In the genomic region with DNA sequence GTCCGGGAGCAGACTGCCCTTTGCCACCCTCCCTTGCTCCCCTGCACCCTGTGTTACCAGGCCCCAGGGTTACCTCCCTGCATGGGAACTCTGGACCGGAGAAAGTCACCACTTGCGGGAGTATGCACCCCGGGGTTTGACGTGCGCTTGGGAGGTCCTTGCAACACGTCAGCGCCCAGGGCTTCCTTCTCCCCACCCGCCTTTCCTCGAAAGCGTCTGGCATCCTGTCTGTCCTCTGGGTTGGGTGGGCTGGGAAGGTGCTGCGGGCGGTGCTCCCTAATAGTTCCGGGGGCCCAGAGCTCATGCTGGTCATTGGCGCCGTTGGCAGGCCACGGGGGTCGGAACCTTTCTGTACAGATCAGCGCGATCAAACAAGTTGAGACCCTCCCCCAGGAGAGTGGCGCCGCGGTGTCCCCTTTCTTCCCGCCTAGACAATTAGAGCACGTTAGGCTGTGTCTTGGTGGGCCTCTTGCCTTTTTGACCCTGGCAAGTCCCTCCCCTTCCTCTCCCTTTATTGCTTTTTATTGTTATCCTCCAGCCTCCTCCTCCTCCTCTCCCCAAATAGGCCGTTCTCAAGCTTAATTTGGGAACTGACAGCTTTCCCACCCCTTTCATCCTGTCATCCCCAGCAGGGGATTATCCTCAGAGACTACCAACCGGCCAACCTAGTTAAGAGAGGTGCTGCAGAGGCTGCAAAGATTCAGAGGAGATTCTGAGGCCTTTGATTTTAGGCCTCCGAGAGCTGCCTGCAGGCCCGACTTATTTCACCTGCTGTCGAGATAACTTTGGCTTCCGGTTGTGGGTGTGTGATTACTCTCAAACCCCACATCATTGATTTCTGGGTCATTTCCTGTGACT, we compare ENCODE assay signal across 8 mouse cellular contexts. TPM values are rescaled to one million over a fixed set of nuclear protein-coding genes. Genes with fewer than 3 reads are reported as not detected.
DNase-seq lines count a peak whose midpoint lies in the region; ATAC-seq and TF ChIP-seq lines count a peak whose summit lies in the region.

No protein-coding gene starts in this region.

- peak overlapping the region; percentile 80 for H3K4me3 ChIP-seq in left cerebral cortex, adult 2 months
- H3K4me3 ChIP-seq in heart, embryonic 14.5 days (ENCODE audit: control insufficient read depth in 1 of 2, insufficient read depth in 1 of 2, low read depth in 1 of 2, low read length in 2 of 2): peak overlapping the region; percentile 73 to 89
- peak overlapping the region; percentile 44 for H3K4me3 ChIP-seq in midbrain, embryonic 11.5 days (ENCODE audit: low read depth, low read length)
- H3K4me3 ChIP-seq in stomach, postnatal 0 days (ENCODE audit: low read depth, low read length): peak overlapping the region; percentile 67

- peak overlapping the region; percentile 95 for H3K4me2 ChIP-seq in heart, embryonic 14.5 days (ENCODE audit: low read length)
- peak overlapping the region; percentile 73 for H3K4me2 ChIP-seq in midbrain, embryonic 11.5 days
- peak overlapping the region; percentile 86 for H3K4me2 ChIP-seq in stomach, postnatal 0 days (replicated peaks; ENCODE audit: low read depth)

- no peaks in the 10 kb centered on the region for H3K27me3 ChIP-seq in heart, embryonic 14.5 days (ENCODE audit: control insufficient read depth, insufficient read depth, low read length)
- peaks cover 23% of the 10 kb centered on the region for H3K27me3 ChIP-seq in midbrain, embryonic 11.5 days (ENCODE audit: control insufficient read depth, insufficient read depth, low read length)
- no peaks in the 10 kb centered on the region for H3K27me3 ChIP-seq in stomach, postnatal 0 days (ENCODE audit: control insufficient read depth, insufficient read depth, low read length)

- H3K9me3 ChIP-seq in heart, embryonic 14.5 days (ENCODE audit: control insufficient read depth, low read length): no peaks in the 10 kb centered on the region
- H3K9me3 ChIP-seq in midbrain, embryonic 11.5 days (ENCODE audit: control insufficient read depth, low read length): no peaks in the 10 kb centered on the region
- no peaks in the 10 kb centered on the region for H3K9me3 ChIP-seq in stomach, postnatal 0 days (ENCODE audit: control insufficient read depth, low read length)

- WGBS in heart, embryonic 14.5 days: 6% methylated on average over 31 of the region's 31 CpGs
- 1% methylated on average over 31 of the region's 31 CpGs for WGBS in midbrain, embryonic 11.5 days
- 15% methylated on average over 31 of the region's 31 CpGs for WGBS in stomach, postnatal 0 days

- peak; percentile 11; the same call in 1 of the 2 replicates for ATAC-seq in heart, embryonic 14.5 days (ENCODE audit: insufficient number of reproducible peaks, insufficient read depth, low FRiP score, low read depth)
- ATAC-seq in midbrain, embryonic 11.5 days (ENCODE audit: low FRiP score): peak; percentile 11
- peak; percentile 31; the same call in 1 of the 2 replicates for ATAC-seq in stomach, postnatal 0 days (ENCODE audit: low FRiP score, low TSS enrichment)

- peaks cover 29% of the 10 kb centered on the region in 2 experiments for H3K4me1 ChIP-seq in heart, embryonic 14.5 days (ENCODE audit: control insufficient read depth in 2 of 2, insufficient read depth in 2 of 2, low read length in 2 of 2)
- H3K4me1 ChIP-seq in midbrain, embryonic 11.5 days (ENCODE audit: control insufficient read depth, insufficient read depth, low read length): peaks cover 21% of the 10 kb centered on the region
- H3K4me1 ChIP-seq in stomach, postnatal 0 days (replicated peaks; ENCODE audit: control insufficient read depth, insufficient read depth): no peaks in the 10 kb centered on the region

- intact Hi-C loops in left cerebral cortex, adult 2 months (cut with DNase I): loop anchor here (5.0 kb wide), 1 partner anchor 103 kb away; no protein-coding TSS in a partner anchor
- intact Hi-C loops in left cerebral cortex, postnatal 25 days (cut with DNase I): loop anchor here (5.0 kb wide), 1 partner anchor 113 kb away; no protein-coding TSS in a partner anchor

- peak overlapping the region; percentile 87 for H3K9ac ChIP-seq in heart, embryonic 14.5 days (ENCODE audit: low read length)
- H3K9ac ChIP-seq in midbrain, embryonic 11.5 days (ENCODE audit: low read length): peak overlapping the region; percentile 35
- peak overlapping the region; percentile 68 for H3K9ac ChIP-seq in stomach, postnatal 0 days (ENCODE audit: low read length)

- H3K36me3 ChIP-seq in heart, embryonic 14.5 days (ENCODE audit: control insufficient read depth, insufficient read depth, low read length): peaks cover 15% of the 10 kb centered on the region
- no peaks in the 10 kb centered on the region for H3K36me3 ChIP-seq in midbrain, embryonic 11.5 days (ENCODE audit: control insufficient read depth, insufficient read depth, low read length)
- H3K36me3 ChIP-seq in stomach, postnatal 0 days (ENCODE audit: control insufficient read depth, insufficient read depth, low read length): no peaks in the 10 kb centered on the region

- TF ChIP-seq EP300 in stomach, postnatal 0 days (optimal IDR thresholded peaks at IDR 0.05): no peak

- peak overlapping the region; percentile 85 for H3K27ac ChIP-seq in left cerebral cortex, adult 2 months
- H3K27ac ChIP-seq in heart, embryonic 14.5 days (replicated peaks in 1 of 2; ENCODE audit: control insufficient read depth in 1 of 2, insufficient read depth in 1 of 2, low read depth in 2 of 2, low read length in 2 of 2): peak overlapping the region in 1 of 2 experiments; percentile 84; a peak in 2 of 4 replicates
- no peak overlapping the region for H3K27ac ChIP-seq in midbrain, embryonic 11.5 days (ENCODE audit: low read depth, low read length)
- peak overlapping the region; percentile 82 for H3K27ac ChIP-seq in stomach, postnatal 0 days (replicated peaks)

- TF ChIP-seq CTCF in left cerebral cortex, adult 2 months (IDR thresholded peaks at IDR 0.05): no peak
- TF ChIP-seq CTCF in stomach, postnatal 0 days (IDR thresholded peaks at IDR 0.05; ENCODE audit: low read depth): no peak

- DNase-seq in left cerebral cortex, adult 2 months (ENCODE audit: extremely low spot score in 1 of 2, low spot score in 2 of 2): no peak
- DNase-seq in left cerebral cortex, postnatal 25 days (ENCODE audit: low spot score in 2 of 2): no peak
- DNase-seq in cerebellum, adult 9-11 months: peak; percentile 75
- peak; percentile 43 to 52 for DNase-seq in kidney, postnatal 36 days
- peak; percentile 94 for DNase-seq in midbrain, embryonic 11.5 days (ENCODE audit: low spot score, missing footprints)
- DNase-seq in stomach, postnatal 0 days (ENCODE audit: low spot score): peak; percentile 61
- DNase-seq in layer of hippocampus, postnatal 25 days (ENCODE audit: extremely low spot score in 1 of 2, low spot score in 1 of 2): no peak

RNA-seq across cellular contexts. Expression of gene Dusp5, which starts 1.0 kb away (rescaled TPM):
- 10 to 100 TPM; 16.7 to 26.9 TPM for total RNA-seq in left cerebral cortex, adult 2 months (2021)
- total RNA-seq in left cerebral cortex, postnatal 25 days (2021): 10 to 100 TPM in 1 of 2 experiments, 1 to 10 TPM in 1; 9.9 to 11.7 TPM
- 6.7 and 7.4 TPM in 2 replicates for polyA plus RNA-seq in heart, embryonic 14.5 days (2014; fragmentation: Nextera tagmentation; extraction: Ambion mirVana)
- 1.9 and 2.9 TPM in 2 replicates for polyA plus RNA-seq in midbrain, embryonic 11.5 days (2014; fragmentation: Nextera tagmentation; extraction: Ambion mirVana)
- 14.1 and 18.5 TPM in 2 replicates for polyA plus RNA-seq in stomach, postnatal 0 days (2015; fragmentation: Nextera tagmentation; extraction: Ambion mirVana)
- total RNA-seq in layer of hippocampus, postnatal 25 days (2021): 10 to 100 TPM; 19.6 to 23.9 TPM

RNA-seq across cellular contexts. Expression of gene Nutf2-ps1, which starts 58.9 kb away (rescaled TPM):
- total RNA-seq in left cerebral cortex, adult 2 months (2021): 10 to 100 TPM; 45.3 to 50.5 TPM
- 10 to 100 TPM; 42.7 to 54.4 TPM for total RNA-seq in left cerebral cortex, postnatal 25 days (2021)
- polyA plus RNA-seq in heart, embryonic 14.5 days (2014; fragmentation: Nextera tagmentation; extraction: Ambion mirVana): 276 and 280 TPM in 2 replicates
- 516 and 544 TPM in 2 replicates for polyA plus RNA-seq in midbrain, embryonic 11.5 days (2014; fragmentation: Nextera tagmentation; extraction: Ambion mirVana)
- 168 and 177 TPM in 2 replicates for polyA plus RNA-seq in stomach, postnatal 0 days (2015; fragmentation: Nextera tagmentation; extraction: Ambion mirVana)
- 10 to 100 TPM; 34.1 to 44.2 TPM for total RNA-seq in layer of hippocampus, postnatal 25 days (2021)

Comparison
In these comparisons a context has a peak if more than half of its experiments do, and no peak if none do; other contexts are left out.
1. DNase-seq: peak in cerebellum, adult 9-11 months (single experiment), kidney, postnatal 36 days (2 of 2), midbrain, embryonic 11.5 days (single experiment) and stomach, postnatal 0 days (single experiment); none in left cerebral cortex, adult 2 months (0 of 2), left cerebral cortex, postnatal 25 days (0 of 2) and layer of hippocampus, postnatal 25 days (0 of 2).
2. H3K9ac ChIP-seq: peak in every context shown above with its lines; median percentile 87 in heart, embryonic 14.5 days; 68 in stomach, postnatal 0 days; 35 in midbrain, embryonic 11.5 days.
3. Peak in every context shown above with its lines, with median percentiles within 50 percentile points of each other: H3K4me3 ChIP-seq, ATAC-seq and H3K4me2 ChIP-seq.